ENCODE assay signal across 14 mouse cellular contexts in the genomic region with DNA sequence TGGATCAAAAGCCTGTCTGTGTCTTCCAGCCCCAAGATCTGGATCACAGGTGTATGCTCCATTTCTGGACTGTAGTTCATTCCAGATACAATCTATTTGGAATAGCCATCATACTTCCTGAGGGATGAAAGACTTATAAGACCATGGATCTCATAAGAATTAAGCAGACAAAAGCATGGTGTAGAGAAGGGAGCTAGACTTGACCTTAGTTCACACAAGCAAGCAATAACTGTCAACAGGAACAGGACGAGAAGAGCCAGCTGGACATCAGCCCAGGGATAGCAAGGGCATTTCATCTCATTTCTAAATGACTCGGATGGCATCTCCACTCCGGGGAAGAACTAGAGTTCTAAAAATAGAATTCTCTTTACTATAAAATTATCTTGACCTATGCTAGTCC. TPM values are rescaled to one million over a fixed set of nuclear protein-coding genes. Genes with fewer than 3 reads are reported as not detected.
A peak's percentile ranks its signal among the peaks of the same experiment; 100 is the strongest.
DNase-seq lines count a peak whose midpoint lies in the region; ATAC-seq lines count a peak whose summit lies in the region.
"Had no signal": no experiment of that assay in that cellular context is flagged by ENCODE, and none has a peak within 500 bp of the region (broad histone marks: within the 10 kb centered on the region; RNA-seq: fewer than 3 reads in every experiment).

No protein-coding gene starts in this region.

- no peak overlapping the region for H3K27ac ChIP-seq in heart, embryonic 12.5 days (ENCODE audit: poor library complexity, severe bottlenecking)
- H3K27ac ChIP-seq: heart, embryonic 13.5 days; macrophage had no signal

- H3K4me1 ChIP-seq in heart, embryonic 12.5 days (replicated peaks), result no peaks in the 10 kb centered on the region

- no peak overlapping the region for H3K4me3 ChIP-seq in heart, embryonic 12.5 days
- H3K4me3 ChIP-seq: heart, embryonic 13.5 days had no signal

- no peaks in the 10 kb centered on the region for H3K36me3 ChIP-seq in heart, embryonic 12.5 days
- H3K36me3 ChIP-seq: heart, embryonic 13.5 days had no signal

- H3K27me3 ChIP-seq in heart, embryonic 12.5 days (replicated peaks), result no peaks in the 10 kb centered on the region
- H3K27me3 ChIP-seq: heart, embryonic 13.5 days had no signal

- 30% methylated on average over 3 of the region's 3 CpGs for whole genome bisulfite sequencing in heart, embryonic 12.5 days

- peak; percentile 68 to 78 for DNase-seq in heart, adult 18-20 months
- peak; percentile 40 for DNase-seq in ovary, postnatal 36 days (ENCODE audit: low spot score)
- DNase-seq in ovary, postnatal 14 days (ENCODE audit: low spot score), result no peak
- DNase-seq in gastrocnemius, adult 8-10 months (ENCODE audit: low spot score in 2 of 2), result peak; percentile 41 to 70
- peak; percentile 78 for DNase-seq in skeletal muscle tissue, adult 2 months (ENCODE audit: low read depth, low spot score)
- no peak for DNase-seq in layer of hippocampus, postnatal 25 days (ENCODE audit: extremely low spot score in 1 of 2, low spot score in 1 of 2)
- DNase-seq in urinary bladder, postnatal 25 days (ENCODE audit: low spot score), result no peak
- DNase-seq: layer of hippocampus, postnatal 36 days; liver; thymus, postnatal 14 days had no signal

- ATAC-seq in heart, embryonic 12.5 days (ENCODE audit: insufficient number of reproducible peaks, low FRiP score), result no peak

- H3K9ac ChIP-seq in heart, embryonic 12.5 days, result no peak overlapping the region
- H3K9ac ChIP-seq: heart, embryonic 13.5 days had no signal

- H3K4me2 ChIP-seq in heart, embryonic 12.5 days, result no peak overlapping the region
- H3K4me2 ChIP-seq: heart, embryonic 13.5 days had no signal

- H3K9me3 ChIP-seq in heart, embryonic 12.5 days (replicated peaks), result no peaks in the 10 kb centered on the region; the same call in 1 of the 2 replicates
- H3K9me3 ChIP-seq: heart, embryonic 13.5 days had no signal

RNA-seq across cellular contexts. Expression of gene Krtap11-1, which starts 46.3 kb away (rescaled TPM):
- total RNA-seq in heart, adult 18-20 months (2021), result not detected
- polyA plus RNA-seq in heart, embryonic 12.5 days (2016; fragmentation: Nextera tagmentation; extraction: Ambion mirVana), result not detected in 2 replicates
- total RNA-seq in gastrocnemius, adult 8-10 months (2022), result not detected
- total RNA-seq in layer of hippocampus, postnatal 25 days (2021), result not detected
- total RNA-seq: layer of hippocampus, postnatal 36 days; monocyte, adult 5-6 weeks had no signal
- polyA plus RNA-seq: heart, embryonic 13.5 days; macrophage had no signal

Comparison
In these comparisons a context has a peak if more than half of its experiments do, and no peak if none do; other contexts are left out.
1. DNase-seq: peak in heart, adult 18-20 months (2 of 2), ovary, postnatal 36 days (single experiment), gastrocnemius, adult 8-10 months (2 of 2) and skeletal muscle tissue, adult 2 months (single experiment); none in ovary, postnatal 14 days (single experiment), layer of hippocampus, postnatal 25 days (0 of 2) and urinary bladder, postnatal 25 days (single experiment).